Mouse (Mus musculus) hematopoietic stem cell, adult 5-6 weeks (primary cell): ENCODE results near the gene Fate1. TPM values are rescaled to one million over a fixed set of nuclear protein-coding genes. Genes with fewer than 3 reads are reported as not detected.
"Not testable (repeated sequence)": the region's sequence is repeated elsewhere in the genome, so short reads cannot be mapped to it uniquely, and the experiment has no call there.

Experiments used
- ATAC-seq, 2 experiments: fragments of 125-278 bp in 1 of 2; replicated peaks in 1 of 2; 2 replicates each; pipeline ENCODE4 v1.8.0; 2016 to 2017; ENCODE audit warnings: inconsistent platforms in 2 of 2, mild to moderate bottlenecking in 2 of 2, moderate number of reproducible peaks in 2 of 2, low read depth in 1 of 2, moderate TSS enrichment in 1 of 2; ENCODE audit not compliant: low FRiP score in 2 of 2, poor library complexity in 2 of 2, severe bottlenecking in 2 of 2, insufficient read depth in 1 of 2, low TSS enrichment in 1 of 2
- total RNA-seq: library from RNA; stranded (forward); fragments of 172-1452, 232-1000 nt; gene quantifications from 2 replicates; pipeline ENCODE4 v1.2.3, GENCODE M21; 2017

Fate1 gene
- total RNA-seq: not detected in 2 replicates

GRCm38 (mm10) chrX:71972686-71973085, at the start of gene Fate1:
Gene Fate1 (plus strand): TSS chrX:71972986.
- ATAC-seq: no peak

GRCm38 (mm10) chrX:71946631-71947030, 26.2 kb upstream of the Fate1 start:
- peak in 1 of 2 experiments; percentile 42; a peak in 2 of 4 replicates for ATAC-seq

GRCm38 (mm10) chrX:71958366-71958765, 14.4 kb upstream of the Fate1 start:
- ATAC-seq: no peak

- ATAC-seq: no peak
These were observed 10.4 kb upstream of the Fate1 start, which contains the start of gene Prrg3 for GRCm38 (mm10) chrX:71962073-71963051. Gene Prrg3 (plus strand): TSS chrX:71962624.

- ATAC-seq: no peak
These were observed 9.4 kb upstream of the Fate1 start for GRCm38 (mm10) chrX:71963275-71963912.

- ATAC-seq: no peak
These were observed 4.6 kb upstream of the Fate1 start for GRCm38 (mm10) chrX:71968216-71968615.

GRCm38 (mm10) chrX:71968816-71969215, 4.0 kb upstream of the Fate1 start:
- no peak for ATAC-seq

GRCm38 (mm10) chrX:71971325-71971724, 1.5 kb upstream of the Fate1 start:
- no peak for ATAC-seq

- not testable (repeated sequence) for ATAC-seq
These were observed 4.9 kb downstream of the Fate1 start for GRCm38 (mm10) chrX:71977681-71978080.

GRCm38 (mm10) chrX:71980443-71980842, 7.7 kb downstream of the Fate1 start:
- ATAC-seq: no peak

GRCm38 (mm10) chrX:71981322-71981721, 8.5 kb downstream of the Fate1 start:
- no peak for ATAC-seq

- no peak for ATAC-seq
These were observed 10.4 kb downstream of the Fate1 start for GRCm38 (mm10) chrX:71983205-71983604.

GRCm38 (mm10) chrX:71983775-71984174, 11.0 kb downstream of the Fate1 start:
- peak in 1 of 2 experiments; percentile 49; a peak in 1 of 4 replicates for ATAC-seq

GRCm38 (mm10) chrX:71991549-71991948, 18.8 kb downstream of the Fate1 start, which contains the start of gene Cnga2:
Gene Cnga2 (plus strand): TSS chrX:71991849.
- no peak for ATAC-seq

GRCm38 (mm10) chrX:71995972-71996371, 23.2 kb downstream of the Fate1 start:
- ATAC-seq: no peak

GRCm38 (mm10) chrX:72009930-72010329, 37.1 kb downstream of the Fate1 start:
- no peak for ATAC-seq

GRCm38 (mm10) chrX:72012236-72012635, 39.5 kb downstream of the Fate1 start:
- ATAC-seq: no peak

GRCm38 (mm10) chrX:72012804-72013203, 40.0 kb downstream of the Fate1 start:
- ATAC-seq: no peak
